Comparison of ENCODE assay signal across 33 mouse cellular contexts in genomic region chr9:121900282-121900855, GRCm38 (mm10). TPM values are rescaled to one million over a fixed set of nuclear protein-coding genes. Genes with fewer than 3 reads are reported as not detected.
A peak's percentile ranks its signal among the peaks of the same experiment; 100 is the strongest.
DNase-seq lines count a peak whose midpoint lies in the region; ATAC-seq lines count a peak whose summit lies in the region.
"Had no signal": no experiment of that assay in that cellular context is flagged by ENCODE, and none has a peak within 500 bp of the region (broad histone marks: within the 10 kb centered on the region; RNA-seq: fewer than 3 reads in every experiment).

No protein-coding gene starts in this region.

- no peaks in the 10 kb centered on the region for H3K4me1 ChIP-seq in liver, embryonic 11.5 days (replicated peaks; ENCODE audit: control insufficient read depth, insufficient read depth, low read length)
- H3K4me1 ChIP-seq: embryonic facial prominence, embryonic 12.5 days; forebrain, embryonic 10.5 days; forebrain, embryonic 15.5 days; hindbrain, embryonic 12.5 days; midbrain, embryonic 10.5 days; midbrain, embryonic 15.5 days; neural tube, embryonic 15.5 days had no signal

- no peak overlapping the region for H3K27ac ChIP-seq in liver, embryonic 11.5 days (ENCODE audit: low read depth, low read length)
- H3K27ac ChIP-seq: embryonic facial prominence, embryonic 12.5 days; forebrain, embryonic 10.5 days; forebrain, embryonic 15.5 days; heart, embryonic 13.5 days; hindbrain, embryonic 12.5 days; hindbrain, postnatal 0 days; intestine, embryonic 15.5 days; kidney, postnatal 0 days; midbrain, embryonic 10.5 days; midbrain, embryonic 15.5 days; neural tube, embryonic 15.5 days had no signal

- peak; percentile 2 for DNase-seq in adrenal gland, postnatal 14 days
- no peak for DNase-seq in adrenal gland, postnatal 4 days (ENCODE audit: low spot score in 2 of 2)
- DNase-seq in liver = peak; percentile 1
- no peak for DNase-seq in liver, embryonic 11.5 days (ENCODE audit: low spot score)
- peak; percentile 11 to 59 for DNase-seq in spleen, postnatal 4 days (ENCODE audit: low spot score in 2 of 2)
- DNase-seq in spleen, postnatal 36 days (ENCODE audit: low spot score in 2 of 2) = no peak
- peak; percentile 43 for DNase-seq in A20 (ENCODE audit: low read depth, low spot score)
- no peak for DNase-seq in left cerebral cortex, adult 8-10 months (ENCODE audit: low spot score in 2 of 2)
- DNase-seq: cerebellum, adult 11-12 months; cerebellum, adult 9-11 months; embryo, embryonic 11 days; kidney, adult 2 months; right cerebral cortex, adult 18-20 months; thymus, adult 2 months had no signal

- WGBS in liver, embryonic 11.5 days = 72% methylated on average over 5 of the region's 5 CpGs

- no peaks in the 10 kb centered on the region for H3K27me3 ChIP-seq in liver, embryonic 11.5 days (replicated peaks; ENCODE audit: control insufficient read depth, insufficient read depth, low read length)
- H3K27me3 ChIP-seq: embryonic facial prominence, embryonic 12.5 days; forebrain, embryonic 15.5 days; heart, embryonic 13.5 days; hindbrain, embryonic 12.5 days; intestine, embryonic 15.5 days; midbrain, embryonic 15.5 days; neural tube, embryonic 15.5 days had no signal

- ATAC-seq in liver, embryonic 11.5 days (replicated peaks; ENCODE audit: low FRiP score) = no peak
- ATAC-seq: CD4-positive, CD25-positive, alpha-beta regulatory T cell, adult 4 months; forebrain, embryonic 15.5 days; hindbrain, postnatal 0 days; intestine, embryonic 15.5 days; midbrain, embryonic 15.5 days had no signal

- H3K4me3 ChIP-seq in liver, embryonic 11.5 days (ENCODE audit: low read depth, low read length) = no peak overlapping the region
- H3K4me3 ChIP-seq: embryonic facial prominence, embryonic 12.5 days; forebrain, embryonic 10.5 days; forebrain, embryonic 15.5 days; heart, embryonic 13.5 days; hindbrain, embryonic 12.5 days; intestine, embryonic 15.5 days; midbrain, embryonic 10.5 days; midbrain, embryonic 15.5 days; neural tube, embryonic 15.5 days had no signal

- H3K36me3 ChIP-seq in liver, embryonic 11.5 days (ENCODE audit: control insufficient read depth, insufficient read depth, low read length) = no peaks in the 10 kb centered on the region
- H3K36me3 ChIP-seq: embryonic facial prominence, embryonic 12.5 days; forebrain, embryonic 10.5 days; forebrain, embryonic 15.5 days; heart, embryonic 13.5 days; hindbrain, embryonic 12.5 days; intestine, embryonic 15.5 days; midbrain, embryonic 10.5 days; midbrain, embryonic 15.5 days; neural tube, embryonic 15.5 days had no signal

- no peak overlapping the region for H3K4me2 ChIP-seq in liver, embryonic 11.5 days
- H3K4me2 ChIP-seq: embryonic facial prominence, embryonic 12.5 days; forebrain, embryonic 15.5 days; heart, embryonic 13.5 days; hindbrain, embryonic 12.5 days; intestine, embryonic 15.5 days; midbrain, embryonic 15.5 days; neural tube, embryonic 15.5 days had no signal

- no peaks in the 10 kb centered on the region for H3K9me3 ChIP-seq in liver, embryonic 11.5 days (ENCODE audit: control insufficient read depth, low read length)
- H3K9me3 ChIP-seq: embryonic facial prominence, embryonic 12.5 days; forebrain, embryonic 10.5 days; forebrain, embryonic 15.5 days; heart, embryonic 13.5 days; hindbrain, embryonic 12.5 days; intestine, embryonic 15.5 days; midbrain, embryonic 10.5 days; midbrain, embryonic 15.5 days; neural tube, embryonic 15.5 days had no signal

- no peak overlapping the region for H3K9ac ChIP-seq in liver, embryonic 11.5 days (ENCODE audit: low read depth, low read length)
- H3K9ac ChIP-seq: embryonic facial prominence, embryonic 12.5 days; forebrain, embryonic 15.5 days; heart, embryonic 13.5 days; hindbrain, embryonic 12.5 days; intestine, embryonic 15.5 days; midbrain, embryonic 15.5 days; neural tube, embryonic 15.5 days had no signal

RNA-seq across cellular contexts. Expression of gene Ackr2, which starts 2.2 kb away (rescaled TPM):
- 1.4 and 2.1 TPM in 2 replicates for total RNA-seq in adrenal gland, postnatal 14 days (2021)
- total RNA-seq in adrenal gland, postnatal 4 days (2021) = 1 to 10 TPM in 1 of 2 experiments, under 1 TPM in 1; 0.90 to 1.6 TPM
- 0.19 and 0.21 TPM in 2 replicates for polyA plus RNA-seq in liver, embryonic 11.5 days (2014; fragmentation: Nextera tagmentation; extraction: Ambion mirVana)
- 10 to 100 TPM in 1 of 4 experiments, 1 to 10 TPM in 3; 4.5 to 11.2 (median 5.5) TPM for total RNA-seq in left cerebral cortex, adult 8-10 months (2022)
- polyA plus RNA-seq: CD4-positive, CD25-positive, alpha-beta regulatory T cell, adult 4 months had no signal

RNA-seq across cellular contexts. Expression of gene Cyp8b1, which starts 15.7 kb away (rescaled TPM):
- total RNA-seq in adrenal gland, postnatal 14 days (2021) = 1.6 and 10.7 TPM in 2 replicates
- 10 to 100 TPM in 1 of 2 experiments, under 1 TPM in 1; 0.92 to 12.2 TPM for total RNA-seq in adrenal gland, postnatal 4 days (2021)
- polyA plus RNA-seq in liver, embryonic 11.5 days (2014; fragmentation: Nextera tagmentation; extraction: Ambion mirVana) = not detected in 2 replicates
- total RNA-seq in left cerebral cortex, adult 8-10 months (2022) = not detected
- total RNA-seq: gastrocnemius, adult 18-20 months; heart, adult 8-10 months; heart, postnatal 25 days; hindbrain, postnatal 0 days; left cerebral cortex, postnatal 14 days had no signal
- polyA plus RNA-seq: CD4-positive, CD25-positive, alpha-beta regulatory T cell, adult 4 months; embryonic facial prominence, embryonic 12.5 days; forebrain, embryonic 10.5 days; forebrain, embryonic 15.5 days; frontal cortex, adult 2 months; heart, embryonic 13.5 days; hindbrain, embryonic 12.5 days; hindbrain, postnatal 0 days; intestine, embryonic 15.5 days; kidney, postnatal 0 days; limb, embryonic 11.5 days; lung, embryonic 16.5 days; midbrain, embryonic 10.5 days; midbrain, embryonic 15.5 days; neural tube, embryonic 15.5 days had no signal

RNA-seq across cellular contexts. Expression of gene Higd1a, which starts 42.2 kb away (rescaled TPM):
- total RNA-seq in adrenal gland, postnatal 14 days (2021) = 112 and 114 TPM in 2 replicates
- 10 to 100 TPM; 63.8 to 68.9 TPM for total RNA-seq in adrenal gland, postnatal 4 days (2021)
- polyA plus RNA-seq in liver, embryonic 11.5 days (2014; fragmentation: Nextera tagmentation; extraction: Ambion mirVana) = 205 and 214 TPM in 2 replicates
- total RNA-seq in left cerebral cortex, adult 8-10 months (2022) = 100 to 1,000 TPM in 1 of 4 experiments, 10 to 100 TPM in 3; 86.5 to 102 (median 89.7) TPM

RNA-seq across cellular contexts. Expression of gene Fam198a, which starts 50.4 kb away (rescaled TPM):
- 2.1 and 2.5 TPM in 2 replicates for total RNA-seq in adrenal gland, postnatal 14 days (2021)
- total RNA-seq in adrenal gland, postnatal 4 days (2021) = 1 to 10 TPM; 6.8 to 8.4 TPM
- 0.18 and 0.21 TPM in 2 replicates for polyA plus RNA-seq in liver, embryonic 11.5 days (2014; fragmentation: Nextera tagmentation; extraction: Ambion mirVana)
- 1 to 10 TPM; 5.1 to 6.9 (median 6.5) TPM for total RNA-seq in left cerebral cortex, adult 8-10 months (2022)

Comparison
In these comparisons a context has a peak if more than half of its experiments do, and no peak if none do; other contexts are left out.
1. DNase-seq: peak in adrenal gland, postnatal 14 days (single experiment), liver (single experiment), spleen, postnatal 4 days (2 of 2) and A20 (single experiment); none in adrenal gland, postnatal 4 days (0 of 2), liver, embryonic 11.5 days (single experiment), spleen, postnatal 36 days (0 of 2) and left cerebral cortex, adult 8-10 months (0 of 2).